Mouse (Mus musculus) right cerebral cortex, adult 18-20 months (tissue): ENCODE measurements around the gene Lsm14a.
"Not testable (repeated sequence)": the region's sequence is repeated elsewhere in the genome, so short reads cannot be mapped to it uniquely, and the experiment has no call there.

Experiments
- DNase-seq: peaks from one replicate; pipeline ENCODE4 v3.0.0; 2022; ENCODE audit warnings: mixed read lengths

Lsm14a gene

GRCm38 (mm10) chr7:34355629-34356028 lies 37.5 kb downstream of the Lsm14a start:
- no peak for DNase-seq

- DNase-seq = no peak
Measured at GRCm38 (mm10) chr7:34351997-34352396, 41.1 kb downstream of the Lsm14a start.

GRCm38 (mm10) chr7:34350166-34350565 lies 42.9 kb downstream of the Lsm14a start:
- no peak for DNase-seq

DNA sequence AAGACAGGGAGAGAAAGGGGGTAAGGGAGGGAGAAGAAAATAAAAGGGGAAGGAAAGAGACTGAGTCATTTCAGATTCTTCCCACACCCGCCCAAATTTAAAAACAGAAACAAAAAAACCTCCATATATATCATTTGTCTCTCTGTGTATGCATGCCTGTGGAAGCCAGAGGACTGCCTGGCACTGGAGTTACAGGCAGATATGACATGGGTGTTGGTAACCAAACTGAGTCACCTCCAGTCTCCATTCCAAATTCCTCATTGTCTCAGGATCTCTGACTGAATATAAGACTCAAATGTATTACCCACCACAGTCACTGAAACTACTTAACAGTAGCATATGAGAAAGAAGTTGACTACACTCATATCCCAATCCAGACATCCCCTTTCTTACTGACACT lies 45.1 kb downstream of the Lsm14a start:
- DNase-seq = peak; percentile 35

DNA sequence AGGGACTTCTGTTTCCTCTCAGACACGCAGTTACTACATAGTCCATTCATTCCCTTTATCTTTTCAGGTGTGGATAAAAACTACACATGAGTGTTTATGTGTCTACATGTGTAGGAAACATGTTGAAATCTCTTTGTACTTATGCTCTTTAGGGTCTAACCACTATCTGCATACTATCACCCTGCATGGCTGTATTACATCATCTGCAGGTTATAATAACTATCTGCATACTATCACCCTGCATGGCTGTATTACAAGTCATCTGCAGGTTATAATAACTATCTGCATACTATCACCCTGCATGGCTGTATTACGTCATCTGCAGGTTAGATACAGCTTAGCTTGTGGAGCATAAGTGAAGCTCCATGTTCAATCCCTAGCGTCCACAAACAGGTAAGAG lies 46.1 kb downstream of the Lsm14a start:
- no peak for DNase-seq

DNA sequence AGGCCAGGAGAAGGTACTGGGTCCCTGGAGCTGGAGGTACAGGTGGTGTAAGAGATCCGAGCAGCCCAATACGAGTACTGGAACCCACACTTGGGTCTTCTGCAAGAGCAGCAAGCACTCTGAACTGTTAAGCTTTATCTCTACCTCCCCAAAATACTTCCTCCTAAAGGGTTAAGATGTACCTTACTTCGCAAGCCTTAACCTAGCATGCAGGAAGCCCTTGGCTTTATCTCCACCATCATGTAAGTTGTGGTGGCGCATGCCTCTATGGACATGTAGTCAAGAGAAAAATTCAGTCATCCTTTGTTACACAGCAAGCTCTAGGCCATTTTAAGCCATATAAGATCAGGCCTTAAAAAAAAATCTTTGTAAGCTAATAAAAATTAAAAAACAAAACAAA lies 46.6 kb downstream of the Lsm14a start:
- no peak for DNase-seq

DNA sequence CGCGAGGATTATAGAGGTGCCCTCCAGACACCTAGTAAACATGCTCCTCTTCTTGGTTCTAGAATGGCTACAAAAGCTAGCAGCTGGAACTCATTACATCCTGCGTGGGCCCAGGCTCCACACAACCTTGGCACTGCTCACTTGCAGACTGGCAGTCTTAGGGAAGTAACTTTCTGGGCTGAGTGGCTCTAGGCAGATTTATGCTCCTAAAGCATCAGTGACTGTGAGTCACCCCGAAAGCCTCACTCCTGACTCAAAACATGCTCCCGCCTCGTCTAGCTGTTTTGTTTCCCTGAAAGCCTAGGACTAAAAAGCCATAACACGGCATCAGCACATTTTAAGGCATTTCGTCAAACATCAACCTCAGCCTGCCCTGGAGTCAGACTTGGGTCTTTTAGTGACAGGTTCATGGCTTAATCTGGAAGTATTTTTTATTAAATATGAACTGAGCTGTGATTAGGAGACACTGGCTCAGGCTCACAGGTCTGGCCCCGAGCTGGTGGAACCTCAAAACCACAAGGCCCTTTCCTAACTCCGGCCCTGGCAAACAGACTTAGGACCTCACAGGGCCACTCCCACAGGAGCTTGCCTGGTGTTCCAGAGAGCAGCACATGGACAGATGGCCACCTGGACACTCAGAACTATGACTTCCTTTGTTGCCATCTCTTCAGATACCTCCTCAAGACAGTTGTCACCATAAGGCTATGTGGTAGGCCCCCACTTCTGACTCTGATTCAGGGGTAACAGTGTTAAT lies 50.9 kb downstream of the Lsm14a start:
- peak; percentile 67 for DNase-seq

- no peak for DNase-seq
Measured at GRCm38 (mm10) chr7:34340841-34341240, 52.3 kb downstream of the Lsm14a start.

DNA sequence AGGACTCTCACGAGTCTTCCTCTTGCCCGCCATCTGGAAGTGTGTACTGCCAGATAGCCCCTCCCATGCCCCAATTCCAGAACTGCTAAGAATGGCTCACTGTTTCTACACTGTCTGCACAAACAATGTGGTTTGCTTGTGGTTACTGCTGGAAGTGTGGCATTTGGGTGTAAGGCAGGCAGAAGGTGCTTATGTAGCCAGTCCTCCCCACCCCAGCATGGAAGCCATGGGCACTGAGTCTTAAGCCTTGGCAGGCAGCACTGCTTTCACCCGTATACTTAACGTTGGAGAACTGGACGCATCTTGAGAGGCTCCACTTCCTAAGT lies 54.0 kb downstream of the Lsm14a start:
- DNase-seq = no peak

- no peak for DNase-seq
Measured at GRCm38 (mm10) chr7:34338445-34339163, 54.5 kb downstream of the Lsm14a start.

- no peak for DNase-seq
Measured at GRCm38 (mm10) chr7:34337268-34337667, 55.8 kb downstream of the Lsm14a start.

DNA sequence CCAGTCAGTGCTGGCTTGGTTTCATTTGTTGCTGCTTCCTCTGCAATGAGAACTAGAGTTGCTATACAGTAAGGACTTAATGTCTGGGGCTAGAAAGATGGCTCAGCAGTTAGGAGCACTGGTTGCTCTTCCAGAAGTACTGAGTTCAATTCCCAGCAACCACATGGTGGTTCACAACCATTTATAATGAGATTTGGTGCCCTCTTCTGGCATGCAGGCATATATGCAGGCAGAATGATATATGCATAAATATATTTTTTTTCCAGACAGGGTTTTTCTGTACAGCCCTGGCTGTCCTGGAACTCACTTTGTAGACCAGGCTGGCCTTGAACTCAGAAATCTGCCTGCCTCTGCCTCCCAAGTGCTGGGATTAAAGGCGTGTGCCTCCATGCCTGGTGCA lies 56.6 kb downstream of the Lsm14a start:
- not testable (repeated sequence) for DNase-seq

- DNase-seq = no peak
Measured at GRCm38 (mm10) chr7:34327493-34327892, 65.6 kb downstream of the Lsm14a start.

DNA sequence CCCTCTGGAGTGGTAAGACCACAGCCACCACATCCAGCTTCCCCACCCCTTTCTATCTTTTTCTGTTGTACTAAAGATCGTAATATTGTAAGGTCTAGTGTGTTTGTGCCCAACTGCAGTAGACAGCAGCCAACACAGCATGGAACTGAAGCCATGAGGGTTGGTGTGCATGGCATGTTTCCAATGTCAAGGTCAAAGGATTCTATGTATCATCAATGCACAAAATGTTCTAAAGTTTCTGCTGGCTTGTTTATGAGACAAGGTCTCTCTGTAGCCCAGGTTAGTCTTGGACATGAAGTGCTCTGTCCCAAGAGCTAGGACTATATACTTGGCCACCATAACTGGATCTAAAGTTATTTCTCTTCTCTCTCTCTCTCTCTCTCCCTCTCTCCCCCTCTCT lies 68.3 kb downstream of the Lsm14a start:
- DNase-seq = no peak

- no peak for DNase-seq
Measured at GRCm38 (mm10) chr7:34324005-34324404, 69.1 kb downstream of the Lsm14a start.

GRCm38 (mm10) chr7:34323351-34323750 lies 69.8 kb downstream of the Lsm14a start:
- DNase-seq = no peak

GRCm38 (mm10) chr7:34321958-34322357 lies 71.2 kb downstream of the Lsm14a start:
- DNase-seq = no peak

- no peak for DNase-seq
Measured at GRCm38 (mm10) chr7:34321119-34321518, 72.0 kb downstream of the Lsm14a start.

DNA sequence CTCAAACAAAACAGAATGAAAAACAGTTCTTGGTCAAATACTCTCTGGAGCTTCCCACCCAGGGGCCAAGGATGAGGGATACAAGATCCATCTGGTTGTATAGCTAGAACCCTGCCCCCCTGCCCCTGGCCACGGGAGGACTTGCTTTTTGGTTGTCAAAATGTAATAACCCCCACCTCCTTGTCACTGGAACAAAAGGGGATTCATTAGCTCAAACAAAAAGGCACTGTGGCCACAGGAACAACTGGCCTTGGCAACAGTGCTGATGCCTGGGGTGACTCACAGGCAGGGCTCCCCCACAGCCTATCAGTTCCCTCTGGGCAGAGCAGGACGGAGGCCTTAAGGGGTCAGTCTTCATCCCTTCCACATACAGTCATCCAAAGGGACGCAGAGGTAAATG lies 73.2 kb downstream of the Lsm14a start:
- DNase-seq = peak; percentile 74

GRCm38 (mm10) chr7:34319123-34319522 lies 74.0 kb downstream of the Lsm14a start:
- DNase-seq = no peak

- DNase-seq = peak; percentile 48
Measured at GRCm38 (mm10) chr7:34317901-34318476, 75.1 kb downstream of the Lsm14a start.

DNA sequence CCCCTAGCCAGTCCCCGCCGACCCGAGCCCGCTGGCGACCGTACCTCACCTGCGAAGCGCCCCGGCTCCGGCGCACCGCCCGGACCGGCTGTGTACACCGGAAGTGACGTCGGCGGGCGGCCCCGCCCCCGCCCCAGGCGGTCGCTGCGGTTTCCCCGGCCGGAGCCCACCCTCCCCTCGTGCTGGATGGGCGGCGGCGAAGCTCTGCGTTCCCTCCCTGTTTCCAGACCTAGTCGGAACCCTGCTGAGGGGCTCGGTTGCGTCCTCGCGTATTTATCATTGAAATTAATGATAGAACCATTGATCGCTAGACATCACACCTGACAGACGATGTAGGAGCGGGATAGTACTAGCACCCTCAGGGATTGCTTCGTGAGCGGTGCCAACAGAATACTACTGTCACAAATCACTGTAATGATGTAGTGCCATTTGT lies 79.7 kb downstream of the Lsm14a start, which contains the start of gene 4931406P16Rik:
Gene 4931406P16Rik (minus strand): TSS at position 109 of the 433 bp plus-strand sequence.
- DNase-seq = peak; percentile 86

DNA sequence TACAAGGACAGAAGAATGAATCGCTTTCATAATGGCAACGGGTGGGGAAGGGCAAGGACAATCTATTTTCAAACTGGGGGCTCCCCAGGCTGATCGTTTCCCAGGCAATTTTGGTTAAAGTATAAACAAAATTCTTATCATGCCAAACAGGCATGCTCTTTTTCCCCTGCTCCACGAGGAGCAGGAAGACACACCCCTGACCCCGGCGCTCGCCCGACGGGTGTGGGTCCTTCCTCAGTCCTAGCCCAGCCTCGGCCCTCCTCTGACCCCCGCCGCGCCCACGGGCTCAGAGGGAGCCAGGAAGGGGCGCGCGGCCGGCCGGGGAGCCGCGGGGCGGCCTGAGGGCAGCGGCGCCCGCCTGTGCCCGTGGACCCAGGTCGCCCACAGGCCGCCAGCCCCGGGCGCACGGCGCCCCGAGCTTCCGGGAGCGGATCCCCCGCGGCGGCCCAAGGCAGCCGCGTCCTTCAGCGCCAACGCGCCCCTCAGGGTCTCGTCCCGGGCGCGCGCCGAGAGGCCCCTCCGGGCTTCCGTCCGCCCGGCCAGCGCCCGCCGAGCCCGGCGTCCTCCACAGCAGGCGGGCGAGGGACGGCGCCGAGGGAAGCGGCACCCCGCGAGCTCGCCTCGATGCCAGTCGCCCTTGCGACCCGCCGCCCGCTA lies 80.2 kb downstream of the Lsm14a start:
- no peak for DNase-seq
